Mouse (Mus musculus) right cerebral cortex, postnatal 36 days (tissue): ENCODE data around the gene Ano10.

ENCODE experiments used
- DNase-seq, 2 experiments: peaks; one replicate each; pipeline ENCODE4 v3.0.0; 2022; ENCODE audit warnings: low spot score in 2 of 2, mixed read lengths in 1 of 2

Ano10 gene

GRCm38 (mm10) chr9:122157079-122157441, 137.2 kb downstream of the Ano10 start:
- DNase-seq = peak; percentile 29 to 39

GRCm38 (mm10) chr9:122156389-122157078, 137.7 kb downstream of the Ano10 start:
- no peak for DNase-seq

GRCm38 (mm10) chr9:122155193-122155592, 139.0 kb downstream of the Ano10 start:
- DNase-seq = no peak

- no peak for DNase-seq
Measured at GRCm38 (mm10) chr9:122153436-122153835, 140.8 kb downstream of the Ano10 start.

GRCm38 (mm10) chr9:122152501-122152900, 141.7 kb downstream of the Ano10 start:
- DNase-seq = no peak

- DNase-seq = no peak
Measured at GRCm38 (mm10) chr9:122152063-122152462, 142.2 kb downstream of the Ano10 start.

- DNase-seq = no peak
Measured at GRCm38 (mm10) chr9:122149997-122150826, 144.0 kb downstream of the Ano10 start.

GRCm38 (mm10) chr9:122148356-122148755, 145.9 kb downstream of the Ano10 start:
- DNase-seq = no peak

- no peak for DNase-seq
Measured at GRCm38 (mm10) chr9:122146124-122146870, 147.9 kb downstream of the Ano10 start.

GRCm38 (mm10) chr9:122145677-122146076, 148.5 kb downstream of the Ano10 start:
- no peak for DNase-seq

- DNase-seq = no peak
Measured at GRCm38 (mm10) chr9:122144776-122145175, 149.4 kb downstream of the Ano10 start.

- no peak for DNase-seq
Measured at GRCm38 (mm10) chr9:122143219-122143618, 151.0 kb downstream of the Ano10 start.

- no peak for DNase-seq
Measured at GRCm38 (mm10) chr9:122139236-122139635, 155.0 kb downstream of the Ano10 start.

- DNase-seq = no peak
Measured at GRCm38 (mm10) chr9:122138371-122139029, 155.7 kb downstream of the Ano10 start.

- DNase-seq = no peak
Measured at GRCm38 (mm10) chr9:122137960-122138359, 156.3 kb downstream of the Ano10 start.

- no peak for DNase-seq
Measured at GRCm38 (mm10) chr9:122135885-122136170, 158.4 kb downstream of the Ano10 start.

GRCm38 (mm10) chr9:122135095-122135884, 158.9 kb downstream of the Ano10 start:
- DNase-seq = no peak

GRCm38 (mm10) chr9:122132145-122132544, 162.1 kb downstream of the Ano10 start:
- DNase-seq = no peak

- DNase-seq = no peak
Measured at GRCm38 (mm10) chr9:122130666-122131065, 163.6 kb downstream of the Ano10 start.

GRCm38 (mm10) chr9:122128686-122129085, 165.5 kb downstream of the Ano10 start:
- peak in 1 of 2 experiments; percentile 15 for DNase-seq

- DNase-seq = no peak
Measured at GRCm38 (mm10) chr9:122127271-122127785, 166.9 kb downstream of the Ano10 start.
